ENCODE assay signal across 8 mouse cellular contexts in genomic region chr11:114462755-114463374, GRCm38 (mm10).
A peak's percentile ranks its signal among the peaks of the same experiment; 100 is the strongest.
DNase-seq lines count a peak whose midpoint lies in the region; ATAC-seq and TF ChIP-seq lines count a peak whose summit lies in the region.

No protein-coding gene starts in this region.

- no peaks in the 10 kb centered on the region for H3K9me3 ChIP-seq in intestine, embryonic 14.5 days (ENCODE audit: control insufficient read depth, low read length)
- H3K9me3 ChIP-seq in intestine, embryonic 16.5 days (ENCODE audit: control insufficient read depth, low read length): no peaks in the 10 kb centered on the region
- H3K9me3 ChIP-seq in heart, embryonic 16.5 days (replicated peaks; ENCODE audit: control insufficient read depth, low read length): no peaks in the 10 kb centered on the region
- H3K9me3 ChIP-seq in liver, embryonic 11.5 days (ENCODE audit: control insufficient read depth, low read length): no peaks in the 10 kb centered on the region

- WGBS in intestine, embryonic 14.5 days: 21% methylated on average over 6 of the region's 6 CpGs
- 18% methylated on average over 6 of the region's 6 CpGs for WGBS in intestine, embryonic 16.5 days
- 9% methylated on average over 6 of the region's 6 CpGs for WGBS in heart, embryonic 16.5 days
- WGBS in liver, embryonic 11.5 days: 11% methylated on average over 6 of the region's 6 CpGs
- 55% methylated on average over 6 of the region's 6 CpGs for WGBS in olfactory bulb, adult 2 months

- H3K4me2 ChIP-seq in intestine, embryonic 14.5 days (ENCODE audit: low read length): no peak overlapping the region
- H3K4me2 ChIP-seq in intestine, embryonic 16.5 days (ENCODE audit: low read depth, low read length): no peak overlapping the region
- H3K4me2 ChIP-seq in heart, embryonic 16.5 days (ENCODE audit: low read depth, low read length): no peak overlapping the region
- H3K4me2 ChIP-seq in liver, embryonic 11.5 days: no peak overlapping the region

- no peak; the same call in 1 of the 2 replicates for ATAC-seq in intestine, embryonic 14.5 days (replicated peaks; ENCODE audit: low FRiP score, low TSS enrichment, low read depth)
- ATAC-seq in intestine, embryonic 16.5 days: no peak; the same call in 1 of the 2 replicates
- peak; percentile 88 for ATAC-seq in heart, embryonic 16.5 days (replicated peaks; ENCODE audit: extremely low read depth, insufficient read depth, low FRiP score)
- peak; percentile 58 for ATAC-seq in liver, embryonic 11.5 days (replicated peaks; ENCODE audit: low FRiP score)

- 0 out of 2 replicates have a peak, but pooled peaks have one; percentile 22 for TF ChIP-seq CTCF in olfactory bulb, adult 2 months (IDR thresholded peaks at IDR 0.05; ENCODE audit: insufficient read depth, low read depth, low read length)

- TF ChIP-seq POLR2A in olfactory bulb, adult 2 months (IDR thresholded peaks at IDR 0.05; ENCODE audit: insufficient read depth, low read depth, low read length): no peak

- H3K4me1 ChIP-seq in intestine, embryonic 14.5 days (replicated peaks; ENCODE audit: control insufficient read depth, insufficient read depth, low read length): peaks cover 10% of the 10 kb centered on the region; the same call in 1 of the 2 replicates
- peaks cover 4% of the 10 kb centered on the region for H3K4me1 ChIP-seq in intestine, embryonic 16.5 days (ENCODE audit: control insufficient read depth, insufficient read depth, low read length)
- H3K4me1 ChIP-seq in heart, embryonic 16.5 days (ENCODE audit: control insufficient read depth, insufficient read depth, low read length): peaks cover 9% of the 10 kb centered on the region
- H3K4me1 ChIP-seq in liver, embryonic 11.5 days (replicated peaks; ENCODE audit: control insufficient read depth, insufficient read depth, low read length): 0 out of 2 replicates have a peak, but pooled peaks cover 2% of the 10 kb centered on the region
- peaks cover 15% of the 10 kb centered on the region for H3K4me1 ChIP-seq in olfactory bulb, adult 2 months (ENCODE audit: control insufficient read depth, insufficient read depth, low read length)

- H3K27me3 ChIP-seq in intestine, embryonic 14.5 days (replicated peaks; ENCODE audit: control insufficient read depth, insufficient read depth, low read length): 0 out of 2 replicates have a peak, but pooled peaks cover 5% of the 10 kb centered on the region
- H3K27me3 ChIP-seq in intestine, embryonic 16.5 days (replicated peaks; ENCODE audit: control insufficient read depth, insufficient read depth, low read length): peaks cover 3% of the 10 kb centered on the region; the same call in 1 of the 2 replicates
- H3K27me3 ChIP-seq in heart, embryonic 16.5 days (ENCODE audit: control insufficient read depth, insufficient read depth, low read length): peaks cover 33% of the 10 kb centered on the region
- no peaks in the 10 kb centered on the region; the same call in none of the 2 replicates for H3K27me3 ChIP-seq in liver, embryonic 11.5 days (replicated peaks; ENCODE audit: control insufficient read depth, insufficient read depth, low read length)

- DNase-seq in intestine, embryonic 14.5 days (ENCODE audit: low spot score): peak; percentile 68
- DNase-seq in ES-CJ7 (ENCODE audit: low read depth, low spot score): peak; percentile 65
- peak; percentile 79 to 81 for DNase-seq in cerebellum, postnatal 10 days
- DNase-seq in liver, embryonic 11.5 days (ENCODE audit: low spot score): peak; percentile 55
- DNase-seq in frontal cortex, postnatal 14 days (ENCODE audit: low spot score in 2 of 2): no peak

- H3K36me3 ChIP-seq in intestine, embryonic 14.5 days (ENCODE audit: control insufficient read depth, insufficient read depth, low read length): no peaks in the 10 kb centered on the region
- H3K36me3 ChIP-seq in intestine, embryonic 16.5 days (ENCODE audit: control insufficient read depth, insufficient read depth, low read length): no peaks in the 10 kb centered on the region
- H3K36me3 ChIP-seq in heart, embryonic 16.5 days (ENCODE audit: control insufficient read depth, insufficient read depth): no peaks in the 10 kb centered on the region
- H3K36me3 ChIP-seq in liver, embryonic 11.5 days (ENCODE audit: control insufficient read depth, insufficient read depth, low read length): no peaks in the 10 kb centered on the region

- no peak overlapping the region for H3K27ac ChIP-seq in intestine, embryonic 14.5 days (ENCODE audit: low read depth)
- no peak overlapping the region for H3K27ac ChIP-seq in intestine, embryonic 16.5 days (ENCODE audit: low read length)
- no peak overlapping the region for H3K27ac ChIP-seq in heart, embryonic 16.5 days (ENCODE audit: low read length)
- no peak overlapping the region for H3K27ac ChIP-seq in liver, embryonic 11.5 days (ENCODE audit: low read depth, low read length)
- no peak overlapping the region for H3K27ac ChIP-seq in olfactory bulb, adult 2 months (ENCODE audit: insufficient read depth, low read depth, low read length)

- H3K4me3 ChIP-seq in intestine, embryonic 14.5 days (ENCODE audit: low read depth, low read length): no peak overlapping the region
- no peak overlapping the region for H3K4me3 ChIP-seq in intestine, embryonic 16.5 days (ENCODE audit: low read length)
- no peak overlapping the region for H3K4me3 ChIP-seq in heart, embryonic 16.5 days (ENCODE audit: low read length)
- no peak overlapping the region for H3K4me3 ChIP-seq in liver, embryonic 11.5 days (ENCODE audit: low read depth, low read length)
- no peak overlapping the region for H3K4me3 ChIP-seq in olfactory bulb, adult 2 months (ENCODE audit: insufficient read depth, low read depth, low read length)

- H3K9ac ChIP-seq in intestine, embryonic 14.5 days (ENCODE audit: low read length): no peak overlapping the region
- H3K9ac ChIP-seq in intestine, embryonic 16.5 days (ENCODE audit: low read depth, low read length): no peak overlapping the region
- no peak overlapping the region for H3K9ac ChIP-seq in heart, embryonic 16.5 days (ENCODE audit: low read length)
- H3K9ac ChIP-seq in liver, embryonic 11.5 days (ENCODE audit: low read depth, low read length): no peak overlapping the region

Comparison
In these comparisons a context has a peak if more than half of its experiments do, and no peak if none do; other contexts are left out.
1. ATAC-seq: peak in heart, embryonic 16.5 days (single experiment) and liver, embryonic 11.5 days (single experiment); none in intestine, embryonic 14.5 days (single experiment) and intestine, embryonic 16.5 days (single experiment).
2. DNase-seq: peak in intestine, embryonic 14.5 days (single experiment), ES-CJ7 (single experiment), cerebellum, postnatal 10 days (2 of 2) and liver, embryonic 11.5 days (single experiment); none in frontal cortex, postnatal 14 days (0 of 2).